Mouse (Mus musculus): Measurements from ENCODE around the gene Slc4a1. TPM values are rescaled to one million over a fixed set of nuclear protein-coding genes. Genes with fewer than 3 reads are reported as not detected.
A peak's percentile ranks its signal among the peaks of the same experiment; 100 is the strongest.

Gene Slc4a1
- polyA plus RNA-seq, 1 experiment from 2014 or later: 5.0 TPM

DNA sequence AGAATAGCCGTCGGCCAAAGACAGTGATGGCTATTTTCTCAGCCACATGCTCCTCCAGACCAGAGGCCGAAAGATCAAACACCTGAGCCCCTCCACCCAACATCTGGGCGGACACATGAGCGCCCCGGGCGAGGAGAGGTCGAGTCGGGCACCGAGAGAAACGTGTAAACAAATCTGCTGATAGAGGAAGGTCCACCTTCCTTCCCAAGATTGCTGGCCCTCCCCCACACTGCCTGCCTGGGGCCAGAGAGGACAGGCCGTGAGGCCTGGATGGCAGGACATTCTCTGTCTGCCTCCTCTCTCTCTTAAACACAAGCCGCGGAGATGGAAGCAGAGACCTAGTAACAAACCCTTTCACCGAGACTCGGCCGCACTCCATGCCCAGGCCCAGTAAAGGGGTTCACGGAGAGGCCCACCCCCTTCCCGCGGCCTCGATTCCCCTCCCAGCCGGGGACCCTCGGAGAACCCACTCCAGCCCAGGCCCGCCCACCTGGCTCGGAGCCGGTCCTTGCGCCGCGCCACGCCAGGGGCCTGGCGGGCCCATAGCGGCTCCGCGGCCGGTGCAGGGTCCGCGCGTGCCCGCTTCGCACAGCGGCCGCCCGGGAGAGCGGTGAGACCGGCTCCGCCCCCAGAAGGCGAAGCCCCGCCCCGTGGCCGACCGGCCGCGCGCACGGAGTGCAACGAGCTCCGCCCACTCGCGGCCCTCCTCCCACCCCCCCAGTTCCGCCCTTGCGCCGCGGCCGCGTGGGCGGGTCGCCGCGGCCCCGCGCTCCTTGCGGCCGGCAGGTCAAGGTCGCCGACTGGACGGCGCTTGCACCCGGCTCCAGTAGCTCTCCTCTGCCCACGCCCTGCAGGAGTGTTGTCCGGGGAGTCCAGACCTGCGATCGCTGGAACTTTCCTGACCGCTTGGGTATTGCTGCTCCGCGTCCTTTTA lies 41.2 kb upstream of the Slc4a1 start:
- Histone ChIP-seq H3K4me3 (replicated peaks) (peak overlapping the region; percentile 77), H3K27ac (replicated peaks) (peak overlapping the region; percentile 94), H3K27me3 (no peaks in the 10 kb centered on the region; the same call in 1 of the 2 replicates), H3K9ac (peak overlapping the region; percentile 73), H3K4me1 (peaks cover 45% of the 10 kb centered on the region), H3K4me2 (replicated peaks) (peak overlapping the region; percentile 87), H3K36me3 (peaks cover 27% of the 10 kb centered on the region), H3K9me3 (replicated peaks) (no peaks in the 10 kb centered on the region)
- peak; percentile 84 for ATAC-seq (ENCODE audit: insufficient number of reproducible peaks, low FRiP score, low TSS enrichment, low read depth)
- under 1% methylated on average over 85 of the region's 85 CpGs for WGBS

DNA sequence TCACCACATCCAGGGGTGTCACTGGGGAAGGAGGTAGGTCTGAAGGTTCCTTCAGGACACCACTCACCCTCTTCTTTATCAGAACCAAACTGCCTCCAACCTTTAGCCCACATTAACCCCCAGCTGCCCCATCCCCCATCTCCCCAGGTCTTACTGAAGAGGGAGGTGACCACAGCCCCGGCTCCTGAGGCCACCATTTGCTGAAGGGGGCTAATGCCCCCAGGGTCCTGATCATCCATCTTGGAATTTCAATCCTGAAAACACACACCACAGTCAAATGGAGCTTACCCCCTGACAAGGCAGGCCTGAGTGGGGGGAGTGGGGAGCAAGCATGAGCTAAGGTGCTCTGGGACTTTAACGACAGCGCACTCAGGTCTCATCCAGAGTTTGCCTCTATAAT lies 40.4 kb upstream of the Slc4a1 start:
- Histone ChIP-seq H3K4me3 (replicated peaks) (peak overlapping the region; percentile 77), H3K9ac (peak overlapping the region; percentile 73), H3K9me3 (replicated peaks) (no peaks in the 10 kb centered on the region), H3K4me1 (peaks cover 42% of the 10 kb centered on the region), H3K4me2 (replicated peaks) (peak overlapping the region; percentile 87), H3K36me3 (peaks cover 30% of the 10 kb centered on the region), H3K27me3 (no peaks in the 10 kb centered on the region; the same call in none of the 2 replicates), H3K27ac (replicated peaks) (no peak overlapping the region)
- WGBS: 6% methylated on average over 3 of the region's 3 CpGs
- ATAC-seq (ENCODE audit: insufficient number of reproducible peaks, low FRiP score, low TSS enrichment, low read depth): no peak

DNA sequence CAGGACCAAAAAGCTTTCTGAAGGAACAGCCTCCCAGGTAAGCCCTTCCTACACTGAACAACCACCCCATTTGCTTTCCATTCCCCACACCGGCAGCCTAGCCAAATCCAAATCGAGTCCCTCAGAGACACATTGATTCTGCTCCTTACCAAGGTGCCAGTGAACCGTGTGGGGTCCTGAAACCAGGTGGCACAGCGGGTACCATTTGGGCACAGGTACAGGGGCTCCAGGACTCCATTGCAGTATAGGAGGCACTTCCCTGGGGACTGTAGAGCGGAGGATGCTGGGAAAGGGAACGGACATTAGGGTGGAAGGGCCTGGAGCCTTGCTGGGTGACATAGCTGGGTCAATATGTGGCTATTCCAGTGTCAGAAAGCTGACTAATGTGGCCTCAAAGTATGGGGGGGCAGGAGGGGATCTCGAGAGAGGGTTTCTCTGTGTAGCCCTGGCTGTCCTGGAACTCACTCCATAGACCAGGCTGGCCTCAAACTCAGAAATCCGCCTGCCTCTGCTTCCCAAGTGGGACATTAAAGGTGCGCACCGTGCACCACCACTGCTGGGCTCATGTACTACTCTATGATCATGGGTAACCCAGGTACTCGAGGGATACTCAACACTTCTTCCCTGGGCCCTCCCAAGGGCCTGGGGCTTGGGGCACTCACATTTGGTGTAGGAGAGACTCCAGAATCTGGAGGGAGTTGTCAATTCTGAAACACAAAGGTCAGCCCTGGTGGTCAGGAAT lies 39.7 kb upstream of the Slc4a1 start:
- H3K27ac ChIP-seq (replicated peaks): no peak overlapping the region
- H3K9ac ChIP-seq: 0 out of 2 replicates have a peak overlapping the region, but pooled peaks have one; percentile 73
- WGBS: 84% methylated on average over 11 of the region's 11 CpGs
- H3K27me3 ChIP-seq: peaks cover 6% of the 10 kb centered on the region
- H3K4me3 ChIP-seq (replicated peaks): peak overlapping the region; percentile 77; the same call in 1 of the 2 replicates
- H3K9me3 ChIP-seq (replicated peaks): no peaks in the 10 kb centered on the region
- H3K4me1 ChIP-seq: peaks cover 40% of the 10 kb centered on the region
- peaks cover 30% of the 10 kb centered on the region for H3K36me3 ChIP-seq
- H3K4me2 ChIP-seq (replicated peaks): peak overlapping the region; percentile 87; the same call in 1 of the 2 replicates
- ATAC-seq (ENCODE audit: insufficient number of reproducible peaks, low FRiP score, low TSS enrichment, low read depth): no peak

DNA sequence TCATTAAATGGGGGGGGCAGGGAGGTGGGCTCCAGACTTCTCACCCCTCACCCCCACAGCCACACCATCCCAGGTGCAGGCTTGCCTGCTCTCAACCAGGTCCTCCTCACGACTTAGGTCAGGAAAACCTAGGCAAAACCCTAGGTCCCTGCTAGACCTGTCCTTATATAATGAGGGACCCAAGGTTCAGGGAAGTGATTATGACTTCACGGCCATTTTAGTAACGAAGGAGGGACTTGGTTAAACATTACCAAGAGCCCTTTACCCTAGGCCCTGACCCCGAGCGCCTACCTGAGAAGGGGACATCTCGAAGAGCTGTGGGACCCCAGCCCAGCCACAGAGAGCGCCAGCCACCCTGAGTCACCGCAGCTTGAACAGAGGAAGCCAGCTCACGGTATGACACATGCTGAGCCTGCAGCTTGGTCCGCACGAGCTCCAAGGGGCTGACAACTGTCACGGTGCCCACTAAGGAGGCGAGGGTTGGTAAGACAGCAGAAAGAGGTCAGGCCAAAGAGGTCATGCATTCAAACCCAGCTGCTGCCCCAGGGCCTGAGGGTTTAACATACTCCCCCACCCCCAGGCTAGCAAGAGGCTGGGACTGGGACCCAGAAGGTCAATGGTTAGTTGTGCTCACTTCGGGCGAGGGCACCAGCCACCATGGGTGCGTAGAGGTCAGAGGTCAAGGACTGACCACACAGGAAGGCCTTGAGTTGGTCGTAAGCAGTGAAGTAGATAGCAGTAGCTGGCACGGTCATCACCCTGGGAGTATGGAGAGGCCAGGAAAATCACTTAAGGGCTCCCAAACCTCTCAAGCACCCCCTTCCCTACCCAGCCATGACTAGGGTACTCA lies 38.4 kb upstream of the Slc4a1 start:
- no peak for ATAC-seq (ENCODE audit: insufficient number of reproducible peaks, low FRiP score, low TSS enrichment, low read depth)
- Histone ChIP-seq H3K4me3 (replicated peaks) (no peak overlapping the region), H3K27ac (replicated peaks) (no peak overlapping the region), H3K9me3 (replicated peaks) (no peaks in the 10 kb centered on the region), H3K4me1 (peaks cover 43% of the 10 kb centered on the region), H3K9ac (no peak overlapping the region), H3K36me3 (peaks cover 30% of the 10 kb centered on the region), H3K27me3 (peaks cover 20% of the 10 kb centered on the region), H3K4me2 (replicated peaks) (no peak overlapping the region)
- 79% methylated on average over 18 of the region's 18 CpGs for WGBS

DNA sequence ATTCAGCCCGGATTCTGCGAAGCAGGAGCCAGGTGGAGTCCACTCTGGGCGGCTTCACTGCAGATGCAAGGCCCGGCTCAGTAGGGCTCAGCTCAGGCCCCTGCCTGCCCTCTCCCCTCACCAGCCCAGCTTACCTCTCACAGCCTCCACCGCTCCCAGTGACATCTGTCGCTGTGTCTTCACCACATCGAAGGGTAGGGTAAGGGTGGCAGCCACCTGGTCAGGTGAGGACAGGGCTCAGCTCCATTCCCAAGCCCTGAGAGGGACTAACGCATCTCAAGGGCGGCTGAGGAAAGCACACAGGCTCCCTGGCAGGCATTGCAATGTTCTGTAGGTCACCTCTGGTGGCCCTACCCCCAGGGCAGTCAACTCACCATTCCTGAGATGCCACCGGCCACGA lies 37.7 kb upstream of the Slc4a1 start:
- Histone ChIP-seq H3K9me3 (replicated peaks) (no peaks in the 10 kb centered on the region), H3K27ac (replicated peaks) (no peak overlapping the region), H3K27me3 (peaks cover 27% of the 10 kb centered on the region), H3K4me2 (replicated peaks) (no peak overlapping the region), H3K4me3 (replicated peaks) (no peak overlapping the region), H3K9ac (no peak overlapping the region), H3K4me1 (peaks cover 43% of the 10 kb centered on the region), H3K36me3 (peaks cover 30% of the 10 kb centered on the region)
- WGBS: 92% methylated on average over 11 of the region's 11 CpGs
- ATAC-seq (ENCODE audit: insufficient number of reproducible peaks, low FRiP score, low TSS enrichment, low read depth): no peak

DNA sequence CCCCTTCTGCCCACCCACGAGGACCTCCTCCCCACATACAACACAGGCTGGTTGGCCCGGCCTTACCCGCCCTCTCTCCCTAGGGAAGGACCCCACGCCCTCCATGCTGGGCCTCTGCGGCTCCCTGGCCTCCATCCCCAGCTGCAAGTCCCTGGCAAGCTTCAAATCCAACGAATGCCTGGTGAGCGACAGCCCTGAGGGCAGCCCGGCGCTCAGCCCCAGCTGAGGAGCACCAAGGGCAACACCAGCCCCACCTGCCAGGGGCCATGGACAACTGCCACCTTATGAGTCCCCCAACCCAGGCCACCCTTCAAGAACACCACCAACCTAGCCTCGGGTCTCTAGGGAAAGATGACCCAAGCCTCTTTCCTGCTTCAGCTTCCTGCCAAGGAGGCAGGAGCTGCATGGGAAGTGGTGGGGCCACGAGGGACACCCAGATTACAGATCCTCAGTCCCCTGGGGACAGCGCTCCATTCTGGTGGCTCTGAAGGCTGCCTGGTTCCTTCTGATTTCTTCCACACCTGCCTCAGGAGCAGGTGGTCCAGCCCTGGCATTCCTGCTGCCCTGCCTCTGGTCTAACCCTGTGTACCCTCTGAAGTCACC lies 36.0 kb upstream of the Slc4a1 start:
- H3K9me3 ChIP-seq (replicated peaks): no peaks in the 10 kb centered on the region

DNA sequence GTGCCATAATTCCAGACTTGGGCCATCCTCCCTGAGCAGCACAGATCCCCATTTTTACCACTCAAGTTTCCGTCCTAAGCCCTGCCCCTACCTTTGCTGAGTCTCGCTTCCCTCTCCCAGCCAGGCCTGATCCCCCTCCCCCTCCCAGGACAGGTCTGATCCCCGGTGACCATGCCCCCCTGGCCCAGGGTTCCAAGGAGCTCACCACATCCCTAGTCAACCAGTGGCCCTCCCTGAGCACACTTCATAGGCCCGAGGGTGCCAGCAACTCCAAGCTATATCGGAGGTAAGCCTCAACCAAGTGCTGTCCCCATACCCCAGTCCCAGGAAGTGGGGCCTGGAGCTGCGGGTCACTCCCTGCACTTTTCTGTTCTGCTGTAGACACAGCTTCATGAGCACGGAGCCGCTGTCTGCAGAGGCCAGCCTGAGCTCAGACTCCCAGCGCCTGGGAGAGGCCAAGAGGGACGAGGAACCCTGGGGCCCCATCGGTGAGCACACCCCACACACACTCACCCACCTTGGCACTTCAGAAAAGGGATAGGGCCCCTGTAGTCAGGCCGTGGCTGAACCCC lies 34.6 kb upstream of the Slc4a1 start:
- Histone ChIP-seq H3K9ac (no peak overlapping the region), H3K27me3 (peaks cover 48% of the 10 kb centered on the region), H3K4me3 (replicated peaks) (no peak overlapping the region), H3K4me2 (replicated peaks) (no peak overlapping the region), H3K36me3 (peaks cover 30% of the 10 kb centered on the region), H3K27ac (replicated peaks) (no peak overlapping the region), H3K4me1 (peaks cover 23% of the 10 kb centered on the region), H3K9me3 (replicated peaks) (no peaks in the 10 kb centered on the region)
- 25% methylated on average over 12 of the region's 12 CpGs for WGBS
- no peak for ATAC-seq (ENCODE audit: insufficient number of reproducible peaks, low FRiP score, low TSS enrichment, low read depth)

More for the DNA sequence above, 36.0 kb upstream of the Slc4a1 start:
- H3K27ac ChIP-seq (replicated peaks): no peak overlapping the region
- no peak overlapping the region for H3K9ac ChIP-seq
- no peak overlapping the region for H3K4me2 ChIP-seq (replicated peaks)
- ATAC-seq (ENCODE audit: insufficient number of reproducible peaks, low FRiP score, low TSS enrichment, low read depth): no peak
- H3K4me3 ChIP-seq (replicated peaks): no peak overlapping the region
- H3K4me1 ChIP-seq: peaks cover 36% of the 10 kb centered on the region
- peaks cover 30% of the 10 kb centered on the region for H3K36me3 ChIP-seq
- H3K27me3 ChIP-seq: peaks cover 42% of the 10 kb centered on the region
- 51% methylated on average over 12 of the region's 12 CpGs for WGBS

DNA sequence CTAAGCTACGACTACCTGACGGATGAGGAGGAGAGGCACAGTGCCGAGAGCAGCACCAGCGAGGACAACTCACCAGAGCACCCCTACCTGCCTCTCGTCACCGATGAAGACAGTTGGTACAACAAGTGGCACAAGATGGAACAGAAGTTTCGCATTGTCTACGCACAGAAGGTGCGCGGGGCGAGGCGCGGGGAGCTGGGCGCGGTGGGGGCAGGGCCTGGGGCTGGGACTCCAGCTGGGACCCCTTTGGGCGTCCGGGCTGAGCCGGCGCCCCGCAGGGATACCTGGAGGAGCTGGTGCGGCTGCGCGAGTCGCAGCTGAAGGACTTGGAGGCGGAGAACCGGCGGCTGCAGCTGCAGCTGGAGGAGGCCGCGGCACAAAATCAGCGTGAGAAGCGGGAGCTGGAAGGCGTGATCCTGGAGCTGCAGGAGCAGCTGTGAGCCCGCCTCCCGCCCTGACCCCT lies 33.6 kb upstream of the Slc4a1 start:
- ATAC-seq (ENCODE audit: insufficient number of reproducible peaks, low FRiP score, low TSS enrichment, low read depth): no peak

DNA sequence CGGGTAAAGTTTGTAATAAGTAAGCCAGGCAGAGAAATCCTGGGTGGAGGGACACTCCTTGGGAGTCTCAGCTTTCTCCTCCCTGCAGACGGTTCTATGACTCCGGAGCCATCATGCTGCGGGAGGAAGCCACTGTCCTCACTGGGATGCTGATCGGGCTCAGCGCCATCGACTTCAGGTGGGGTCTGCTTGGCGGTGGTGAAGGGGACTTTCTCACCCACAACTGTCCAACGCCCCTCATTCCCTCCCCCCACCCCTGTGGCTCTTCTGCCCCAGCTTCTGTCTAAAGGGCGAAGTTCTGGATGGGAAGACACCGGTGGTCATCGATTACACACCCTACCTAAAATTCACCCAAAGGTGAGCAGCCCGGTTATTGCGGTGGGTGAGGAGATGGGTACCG lies 33.1 kb upstream of the Slc4a1 start:
- Histone ChIP-seq H3K4me3 (replicated peaks) (peak overlapping the region; percentile 35), H3K4me1 (peaks cover 20% of the 10 kb centered on the region), H3K9me3 (replicated peaks) (no peaks in the 10 kb centered on the region), H3K9ac (no peak overlapping the region), H3K27ac (replicated peaks) (no peak overlapping the region), H3K4me2 (replicated peaks) (peak overlapping the region; percentile 66), H3K36me3 (peaks cover 23% of the 10 kb centered on the region), H3K27me3 (peaks cover 58% of the 10 kb centered on the region)
- ATAC-seq (ENCODE audit: insufficient number of reproducible peaks, low FRiP score, low TSS enrichment, low read depth): no peak
- 12% methylated on average over 15 of the region's 15 CpGs for WGBS

More for the DNA sequence above, 33.6 kb upstream of the Slc4a1 start:
- Histone ChIP-seq H3K27ac (replicated peaks) (no peak overlapping the region), H3K27me3 (peaks cover 55% of the 10 kb centered on the region), H3K9ac (no peak overlapping the region; the same call in 1 of the 2 replicates), H3K4me2 (replicated peaks) (peak overlapping the region; percentile 66), H3K4me1 (peaks cover 15% of the 10 kb centered on the region), H3K9me3 (replicated peaks) (no peaks in the 10 kb centered on the region), H3K4me3 (replicated peaks) (peak overlapping the region; percentile 35), H3K36me3 (peaks cover 28% of the 10 kb centered on the region)
- under 1% methylated on average over 34 of the region's 34 CpGs for WGBS
